Mouse (Mus musculus): ENCODE measurements at regions not wholly inside any gene's neighbourhood (a gene's known extent, or its start where the extent isn't known, plus 50 kb on each side); places are given as distances from the start of the nearest gene placed in this dataset.

GRCm38 (mm10) chr14:18394071-18394745 is 62.5 kb upstream of the Ube2e1 start:
- no peak for DNase-seq (ENCODE audit: low read depth, low spot score)

GRCm38 (mm10) chr14:18391824-18392486 is 60.3 kb upstream of the Ube2e1 start:
- no peak for DNase-seq (ENCODE audit: low read depth, low spot score)

- DNase-seq (ENCODE audit: low read depth, low spot score): no peak
Measured at GRCm38 (mm10) chr14:18389390-18389789, 57.7 kb upstream of the Ube2e1 start.

GRCm38 (mm10) chr14:18385953-18386668 is 54.5 kb upstream of the Ube2e1 start:
- DNase-seq (ENCODE audit: low read depth, low spot score): no peak
